Mouse (Mus musculus): ENCODE measurements around the gene Fam216b. TPM values are rescaled to one million over a fixed set of nuclear protein-coding genes. Genes with fewer than 3 reads are reported as not detected.

Fam216b gene
- polyA plus RNA-seq, 1 experiment from 2014 or later, result not detected

DNA sequence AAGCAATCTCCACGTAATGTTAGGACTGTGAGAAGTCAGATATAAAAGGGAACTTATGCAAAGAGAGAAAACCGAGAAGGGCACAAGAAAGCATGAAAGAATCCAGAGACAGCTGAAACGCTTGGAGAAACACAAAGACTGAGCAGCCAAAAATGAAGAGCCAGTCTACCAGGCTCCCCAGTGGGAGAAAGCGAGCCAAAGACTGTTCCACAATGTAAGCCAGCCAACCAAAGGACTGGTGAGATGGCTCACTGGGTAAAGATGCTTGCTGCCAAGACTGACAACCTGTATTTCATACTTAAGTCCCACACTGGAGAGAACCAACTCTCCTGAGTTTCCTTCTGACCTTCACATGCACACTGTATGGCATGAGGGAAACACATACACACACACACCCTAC lies 784 bp upstream of the Fam216b start:
- no peak overlapping the region for H3K9ac ChIP-seq
- H3K4me1 ChIP-seq (replicated peaks), result no peaks in the 10 kb centered on the region; the same call in 1 of the 2 replicates
- no peak for ATAC-seq (ENCODE audit: insufficient number of reproducible peaks, low FRiP score)
- H3K4me3 ChIP-seq, result no peak overlapping the region
- H3K36me3 ChIP-seq, result no peaks in the 10 kb centered on the region
- no peaks in the 10 kb centered on the region for H3K9me3 ChIP-seq (replicated peaks)
- no peak overlapping the region for H3K4me2 ChIP-seq
- 77% methylated on average over 4 of the region's 4 CpGs for WGBS
- no peak overlapping the region for H3K27ac ChIP-seq (ENCODE audit: poor library complexity, severe bottlenecking)
- no peaks in the 10 kb centered on the region for H3K27me3 ChIP-seq (replicated peaks)

DNA sequence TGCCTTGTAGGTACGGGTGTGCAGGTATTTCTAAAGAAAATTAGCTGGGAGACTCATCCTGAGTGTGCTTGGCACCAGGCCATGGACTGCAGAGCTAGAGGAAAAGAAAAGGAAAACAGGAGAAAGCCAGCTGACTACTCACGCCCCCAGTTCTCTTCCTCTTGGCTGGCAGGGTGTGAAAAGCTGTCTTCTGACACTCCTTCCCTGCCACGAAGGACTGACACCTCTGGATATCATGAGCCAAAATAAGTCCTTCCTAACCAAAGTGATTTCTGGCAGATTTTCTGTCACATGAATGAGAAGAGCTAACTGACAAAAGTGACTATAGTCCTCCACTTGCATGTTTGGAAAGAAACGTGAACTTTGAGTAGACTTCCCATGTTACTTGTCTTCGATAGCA lies 5.3 kb downstream of the Fam216b start:
- Histone ChIP-seq H3K27ac (ENCODE audit: poor library complexity, severe bottlenecking) (no peak overlapping the region), H3K4me2 (no peak overlapping the region), H3K4me3 (no peak overlapping the region), H3K4me1 (replicated peaks) (peaks cover 4% of the 10 kb centered on the region; the same call in 1 of the 2 replicates), H3K9me3 (replicated peaks) (no peaks in the 10 kb centered on the region), H3K9ac (no peak overlapping the region), H3K27me3 (replicated peaks) (no peaks in the 10 kb centered on the region), H3K36me3 (no peaks in the 10 kb centered on the region)
- ATAC-seq (ENCODE audit: insufficient number of reproducible peaks, low FRiP score), result no peak
- 52% methylated on average over 5 of the region's 5 CpGs for WGBS

DNA sequence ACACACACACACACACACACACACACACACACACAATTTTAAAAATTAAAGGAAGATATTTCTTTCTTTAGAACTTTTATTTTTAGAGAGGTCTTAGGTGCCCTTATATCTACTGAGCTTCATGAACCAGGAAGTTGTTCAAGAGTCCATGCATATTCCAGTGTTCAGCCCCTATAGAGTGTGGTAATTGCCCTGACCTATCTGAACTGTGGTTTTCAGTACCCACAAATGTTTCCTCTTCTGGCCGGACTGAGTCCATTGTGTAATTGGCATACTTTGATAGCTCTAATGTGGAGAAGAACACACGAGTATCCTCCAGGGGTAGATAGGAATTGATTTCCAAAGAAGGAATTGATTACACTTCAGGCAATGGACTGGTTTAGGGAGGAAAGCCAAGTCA lies 11.3 kb downstream of the Fam216b start:
- WGBS, result 71% methylated on average over 2 of the region's 2 CpGs
- Histone ChIP-seq H3K4me3 (no peak overlapping the region), H3K4me1 (replicated peaks) (no peaks in the 10 kb centered on the region), H3K4me2 (no peak overlapping the region), H3K9ac (no peak overlapping the region), H3K27me3 (replicated peaks) (no peaks in the 10 kb centered on the region), H3K27ac (ENCODE audit: poor library complexity, severe bottlenecking) (no peak overlapping the region), H3K9me3 (replicated peaks) (peaks cover 6% of the 10 kb centered on the region; the same call in 1 of the 2 replicates), H3K36me3 (no peaks in the 10 kb centered on the region)
- no peak for ATAC-seq (ENCODE audit: insufficient number of reproducible peaks, low FRiP score)

DNA sequence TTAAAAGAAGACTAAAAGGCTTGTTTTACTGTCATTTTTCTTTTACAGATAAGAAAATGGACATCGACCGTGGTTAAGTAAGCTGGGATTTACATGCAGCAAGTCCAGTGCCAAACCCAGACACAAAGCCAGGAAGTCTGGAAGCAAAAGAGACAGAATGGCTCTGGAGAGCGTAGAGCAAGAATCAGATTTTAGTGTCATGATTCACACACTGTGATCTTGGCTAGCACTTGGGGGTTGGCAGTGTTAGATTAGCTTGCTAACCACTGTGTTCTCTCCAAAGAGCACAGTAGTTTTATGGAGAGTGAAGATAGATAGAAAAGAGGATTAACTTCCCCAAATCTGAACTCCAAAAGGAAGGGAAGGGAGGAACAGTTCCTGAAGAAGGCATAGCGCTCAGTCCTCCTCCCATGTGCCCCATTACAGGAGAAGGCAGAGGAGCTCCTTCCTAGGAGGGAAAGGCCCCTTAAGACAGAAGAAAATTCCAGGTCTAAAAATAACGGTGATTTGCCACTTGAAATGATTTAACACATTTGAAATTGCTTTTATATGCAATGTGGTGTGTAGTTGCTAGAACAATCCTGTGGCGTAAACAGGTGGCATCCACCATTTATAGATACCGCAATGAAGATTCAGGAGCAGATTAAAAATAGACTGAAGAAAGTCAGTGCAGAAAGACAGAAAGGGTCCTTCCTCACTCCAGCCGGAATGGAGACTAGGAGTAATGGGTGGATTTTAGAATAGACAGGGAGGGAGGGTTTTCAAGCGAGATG lies 22.7 kb downstream of the Fam216b start:
- Histone ChIP-seq H3K4me3 (no peak overlapping the region), H3K9me3 (replicated peaks) (no peaks in the 10 kb centered on the region), H3K4me2 (no peak overlapping the region), H3K36me3 (no peaks in the 10 kb centered on the region), H3K27me3 (replicated peaks) (no peaks in the 10 kb centered on the region), H3K9ac (no peak overlapping the region), H3K4me1 (replicated peaks) (peaks cover 13% of the 10 kb centered on the region), H3K27ac (ENCODE audit: poor library complexity, severe bottlenecking) (no peak overlapping the region)
- no peak for ATAC-seq (ENCODE audit: insufficient number of reproducible peaks, low FRiP score)
- WGBS, result 67% methylated on average over 9 of the region's 9 CpGs

DNA sequence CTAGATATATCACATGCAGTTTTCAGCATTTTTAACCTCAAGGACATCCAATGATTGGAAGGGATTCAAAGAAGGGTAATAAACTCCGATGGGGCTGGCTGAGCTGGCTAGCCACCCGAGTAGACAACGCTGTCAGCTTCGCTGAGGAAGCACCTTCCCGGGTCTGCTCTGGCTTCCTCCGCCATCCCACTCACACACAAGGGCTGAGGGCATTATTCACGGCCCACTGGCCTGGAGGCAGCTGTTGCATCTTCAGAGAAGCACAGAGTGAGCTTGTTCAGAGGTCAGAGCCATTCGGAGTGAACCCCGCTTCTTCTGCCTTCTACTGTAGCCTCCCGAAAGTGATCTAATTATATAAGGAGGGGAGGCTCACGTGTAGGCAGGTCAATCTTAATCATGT lies 26.3 kb downstream of the Fam216b start:
- 85% methylated on average over 11 of the region's 11 CpGs for WGBS
- H3K4me3 ChIP-seq, result no peak overlapping the region
- H3K9ac ChIP-seq, result no peak overlapping the region
- no peak for ATAC-seq (ENCODE audit: insufficient number of reproducible peaks, low FRiP score)
- no peak overlapping the region for H3K4me2 ChIP-seq
- no peak overlapping the region for H3K27ac ChIP-seq (ENCODE audit: poor library complexity, severe bottlenecking)
- H3K4me1 ChIP-seq (replicated peaks), result peaks cover 6% of the 10 kb centered on the region; the same call in 1 of the 2 replicates
- no peaks in the 10 kb centered on the region for H3K27me3 ChIP-seq (replicated peaks)
- no peaks in the 10 kb centered on the region for H3K36me3 ChIP-seq
- no peaks in the 10 kb centered on the region for H3K9me3 ChIP-seq (replicated peaks)

DNA sequence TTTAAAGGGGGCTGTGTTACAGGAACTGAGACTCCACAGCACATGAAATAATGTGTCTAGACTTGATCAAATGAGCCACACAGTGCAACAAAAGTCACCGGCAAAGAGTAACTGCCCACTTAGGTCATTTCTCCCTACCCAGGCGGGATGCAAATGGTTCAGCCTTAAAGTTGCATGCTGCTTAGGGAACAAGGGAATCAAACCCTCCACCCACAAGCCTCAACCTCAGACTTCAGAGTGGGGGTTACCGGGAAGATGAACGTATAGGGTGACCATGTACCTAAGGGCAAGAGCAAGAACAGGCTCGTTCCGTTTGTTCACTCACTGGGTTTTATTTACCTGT lies 28.2 kb downstream of the Fam216b start:
- H3K4me1 ChIP-seq (replicated peaks), result no peaks in the 10 kb centered on the region
- H3K9me3 ChIP-seq (replicated peaks), result no peaks in the 10 kb centered on the region
- no peak overlapping the region for H3K4me3 ChIP-seq
- H3K4me2 ChIP-seq, result no peak overlapping the region
- H3K27ac ChIP-seq (ENCODE audit: poor library complexity, severe bottlenecking), result no peak overlapping the region
- no peak overlapping the region for H3K9ac ChIP-seq
- 80% methylated on average over 6 of the region's 6 CpGs for WGBS
- H3K36me3 ChIP-seq, result no peaks in the 10 kb centered on the region
- no peaks in the 10 kb centered on the region for H3K27me3 ChIP-seq (replicated peaks)
- no peak for ATAC-seq (ENCODE audit: insufficient number of reproducible peaks, low FRiP score)

DNA sequence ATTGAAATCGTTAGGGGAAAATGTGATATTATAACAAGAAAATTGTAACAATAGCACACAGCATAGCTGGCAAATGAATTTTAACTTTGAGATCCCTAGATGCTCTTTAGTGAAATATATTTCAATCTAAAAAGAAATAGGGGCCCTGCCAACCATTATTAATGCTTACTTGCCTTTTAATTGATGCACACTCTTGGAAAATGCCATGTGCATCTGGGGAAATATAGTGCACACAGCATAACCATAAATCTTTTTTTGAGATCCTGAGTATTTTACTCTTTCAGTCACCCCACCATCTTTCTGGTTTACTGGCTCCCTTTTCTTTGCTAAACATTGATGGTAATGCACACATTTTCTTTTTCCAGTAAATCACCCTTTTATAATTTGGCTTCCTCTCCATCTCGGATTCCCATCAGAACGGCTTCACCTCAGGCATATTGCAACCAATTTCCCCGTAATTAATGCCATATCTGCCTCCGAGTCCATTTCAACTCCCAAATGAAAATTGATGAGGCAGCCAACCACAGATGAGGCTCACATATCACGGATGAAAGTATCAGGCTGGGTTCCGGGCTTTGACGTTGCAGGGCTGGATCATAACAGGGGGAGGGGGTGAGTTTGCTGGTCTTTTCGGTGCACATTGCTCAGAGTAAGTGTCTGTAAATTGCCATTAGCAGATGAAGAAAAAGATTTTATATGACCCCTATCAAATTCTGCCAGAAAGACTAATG lies 28.8 kb downstream of the Fam216b start:
- Histone ChIP-seq H3K36me3 (no peaks in the 10 kb centered on the region), H3K4me1 (replicated peaks) (no peaks in the 10 kb centered on the region), H3K4me3 (no peak overlapping the region), H3K27me3 (replicated peaks) (no peaks in the 10 kb centered on the region), H3K9me3 (replicated peaks) (no peaks in the 10 kb centered on the region), H3K9ac (no peak overlapping the region), H3K27ac (ENCODE audit: poor library complexity, severe bottlenecking) (no peak overlapping the region), H3K4me2 (no peak overlapping the region)
- WGBS, result 76% methylated on average over 9 of the region's 9 CpGs
- ATAC-seq (ENCODE audit: insufficient number of reproducible peaks, low FRiP score), result no peak

DNA sequence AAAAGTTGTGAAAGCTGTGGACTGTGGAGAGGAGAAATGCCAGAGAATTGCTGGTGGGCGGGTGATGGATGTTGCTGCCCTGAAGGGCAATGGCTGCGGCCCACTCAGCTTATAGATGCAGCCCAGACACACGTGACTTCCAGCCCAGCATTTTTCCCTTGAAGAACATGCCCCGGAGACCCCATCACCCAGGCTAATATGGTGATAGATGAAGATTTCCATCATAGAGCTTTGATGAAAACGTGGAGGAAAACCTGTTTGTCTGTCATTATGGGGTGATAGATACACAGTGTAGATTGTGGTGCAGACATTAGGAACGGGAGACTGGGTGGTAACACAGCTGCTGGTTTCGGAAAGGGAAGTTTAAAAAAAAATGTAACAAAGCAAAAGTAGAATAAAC lies 31.4 kb downstream of the Fam216b start:
- ATAC-seq (ENCODE audit: insufficient number of reproducible peaks, low FRiP score), result no peak
- WGBS, result 75% methylated on average over 7 of the region's 7 CpGs
- no peak overlapping the region for H3K4me2 ChIP-seq

DNA sequence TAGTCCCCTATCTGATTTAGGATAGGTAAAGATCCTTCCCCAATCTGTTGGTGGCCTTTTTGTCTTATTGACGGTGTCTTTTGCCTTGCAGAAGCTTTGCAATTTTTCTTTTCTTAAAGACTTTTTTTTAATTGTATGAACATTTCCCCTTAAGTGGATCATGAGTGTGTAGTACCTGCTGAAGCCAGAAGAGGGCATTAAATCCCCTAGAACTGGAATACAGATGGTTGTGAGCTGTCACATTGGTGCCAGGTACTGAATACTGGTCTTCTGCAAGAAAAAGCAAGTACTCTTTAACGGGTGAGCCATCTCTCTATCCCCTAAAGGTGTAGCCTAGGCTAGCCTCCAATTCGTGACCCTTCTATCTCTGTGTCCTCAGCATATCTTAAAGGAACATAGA lies 32.4 kb downstream of the Fam216b start:
- H3K27me3 ChIP-seq (replicated peaks), result no peaks in the 10 kb centered on the region

More for the DNA sequence above, 31.4 kb downstream of the Fam216b start:
- Histone ChIP-seq H3K4me3 (no peak overlapping the region), H3K27ac (ENCODE audit: poor library complexity, severe bottlenecking) (no peak overlapping the region), H3K9ac (no peak overlapping the region), H3K36me3 (no peaks in the 10 kb centered on the region), H3K27me3 (replicated peaks) (no peaks in the 10 kb centered on the region), H3K9me3 (replicated peaks) (no peaks in the 10 kb centered on the region), H3K4me1 (replicated peaks) (no peaks in the 10 kb centered on the region)

DNA sequence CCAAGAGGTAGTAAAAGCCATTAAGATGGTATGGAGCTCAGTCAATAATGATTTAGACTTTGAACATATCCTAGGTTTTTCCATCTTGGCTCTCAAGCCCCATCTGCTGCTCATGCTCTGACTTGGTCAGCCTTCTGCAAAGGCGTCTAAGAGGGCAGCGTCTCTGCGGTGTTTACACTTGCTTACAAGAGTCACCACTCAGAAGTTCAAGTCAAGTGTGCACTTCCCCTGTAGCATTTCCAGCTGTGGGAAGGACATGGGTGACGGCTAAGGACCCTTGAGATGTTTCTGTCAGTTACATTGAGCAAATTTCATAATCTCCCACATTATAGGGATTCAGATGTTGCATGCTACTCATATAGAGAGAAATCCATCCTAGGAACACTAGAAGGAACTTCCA lies 40.1 kb downstream of the Fam216b start:
- H3K4me3 ChIP-seq, result no peak overlapping the region
- H3K27ac ChIP-seq (ENCODE audit: poor library complexity, severe bottlenecking), result no peak overlapping the region
- H3K9me3 ChIP-seq (replicated peaks), result no peaks in the 10 kb centered on the region
- H3K4me2 ChIP-seq, result no peak overlapping the region
- no peak for ATAC-seq (ENCODE audit: insufficient number of reproducible peaks, low FRiP score)
- H3K9ac ChIP-seq, result no peak overlapping the region
- H3K36me3 ChIP-seq, result no peaks in the 10 kb centered on the region
- no peaks in the 10 kb centered on the region for H3K4me1 ChIP-seq (replicated peaks)
- no peaks in the 10 kb centered on the region for H3K27me3 ChIP-seq (replicated peaks)
- WGBS, result 73% methylated on average over 4 of the region's 4 CpGs

More for the DNA sequence above, 32.4 kb downstream of the Fam216b start:
- 75% methylated on average over 3 of the region's 3 CpGs for WGBS
- no peak for ATAC-seq (ENCODE audit: insufficient number of reproducible peaks, low FRiP score)
- Histone ChIP-seq H3K4me3 (no peak overlapping the region), H3K4me1 (replicated peaks) (no peaks in the 10 kb centered on the region), H3K36me3 (no peaks in the 10 kb centered on the region), H3K9me3 (replicated peaks) (no peaks in the 10 kb centered on the region), H3K9ac (no peak overlapping the region), H3K27ac (ENCODE audit: poor library complexity, severe bottlenecking) (no peak overlapping the region), H3K4me2 (no peak overlapping the region)

DNA sequence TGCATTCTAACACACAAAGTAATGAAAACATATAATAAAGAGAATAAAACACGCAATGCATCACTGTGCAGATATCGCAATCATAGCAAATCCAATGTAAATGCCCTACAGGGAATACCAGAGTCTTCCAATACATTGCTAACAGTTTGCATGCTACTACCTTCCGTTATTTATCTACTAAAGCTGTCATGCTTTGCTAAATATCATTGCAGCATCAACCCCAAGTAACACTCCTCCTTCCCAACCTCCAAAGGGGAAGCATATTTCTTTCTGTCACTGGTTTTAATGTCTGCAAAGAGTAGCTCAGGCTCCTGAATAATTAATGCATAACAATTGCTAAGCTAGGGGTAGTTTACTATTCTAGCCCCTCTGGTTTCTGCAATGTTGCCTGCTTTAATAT lies 40.5 kb downstream of the Fam216b start:
- no peaks in the 10 kb centered on the region for H3K4me1 ChIP-seq (replicated peaks)
- ATAC-seq (ENCODE audit: insufficient number of reproducible peaks, low FRiP score), result no peak
- WGBS, result 85% methylated on average over 3 of the region's 3 CpGs
- no peak overlapping the region for H3K4me3 ChIP-seq
- H3K27ac ChIP-seq (ENCODE audit: poor library complexity, severe bottlenecking), result no peak overlapping the region
- H3K9me3 ChIP-seq (replicated peaks), result no peaks in the 10 kb centered on the region
- no peaks in the 10 kb centered on the region for H3K27me3 ChIP-seq (replicated peaks)
- H3K36me3 ChIP-seq, result no peaks in the 10 kb centered on the region
- H3K9ac ChIP-seq, result no peak overlapping the region
- H3K4me2 ChIP-seq, result no peak overlapping the region
